ENCODE assay signal across 8 mouse cellular contexts in genomic region chr4:42999451-43000140, GRCm38 (mm10). TPM values are rescaled to one million over a fixed set of nuclear protein-coding genes. Genes with fewer than 3 reads are reported as not detected.
DNase-seq lines count a peak whose midpoint lies in the region; ATAC-seq and TF ChIP-seq lines count a peak whose summit lies in the region.

No protein-coding gene starts in this region.

- peaks cover 12% of the 10 kb centered on the region for H3K36me3 ChIP-seq in embryonic facial prominence, embryonic 15.5 days
- peaks cover 26% of the 10 kb centered on the region for H3K36me3 ChIP-seq in kidney, embryonic 14.5 days (ENCODE audit: control insufficient read depth, insufficient read depth, low read length)

- TF ChIP-seq POLR2A in bone marrow, adult 2 months (IDR thresholded peaks at IDR 0.05; ENCODE audit: borderline replicate concordance, control insufficient read depth, low read depth, low read length), result peak; percentile 47; the same call in 1 of the 2 replicates

- peak overlapping the region; percentile 95 for H3K27ac ChIP-seq in bone marrow, adult 2 months (ENCODE audit: control insufficient read depth, insufficient read depth, low read depth, low read length, poor library complexity)
- H3K27ac ChIP-seq in embryonic facial prominence, embryonic 15.5 days (replicated peaks), result peak overlapping the region; percentile 99
- peak overlapping the region; percentile 100 for H3K27ac ChIP-seq in kidney, embryonic 14.5 days (ENCODE audit: low read depth, low read length)

- no peak; the same call in 1 of the 2 replicates for TF ChIP-seq CTCF in bone marrow, adult 2 months (IDR thresholded peaks at IDR 0.05; ENCODE audit: control insufficient read depth, insufficient read depth, low read length)

- DNase-seq in A20 (ENCODE audit: low read depth, low spot score) (peak; percentile 91), liver (peak; percentile 83)
- DNase-seq in heart, adult 9 months (ENCODE audit: low spot score in 2 of 2), result peak; percentile 69 to 72
- DNase-seq in monocyte, adult 2 months (ENCODE audit: low read depth in 1 of 2, low spot score in 2 of 2), result peak; percentile 10 to 49
- DNase-seq in spleen, postnatal 14 days (ENCODE audit: low spot score in 2 of 2), result peak; percentile 49 to 60

- ATAC-seq in embryonic facial prominence, embryonic 15.5 days (ENCODE audit: insufficient number of reproducible peaks, low FRiP score, low TSS enrichment, low read depth), result peak; percentile 78
- ATAC-seq in kidney, embryonic 14.5 days (ENCODE audit: low FRiP score, low TSS enrichment), result peak; percentile 83

- peak overlapping the region; percentile 99 for H3K4me3 ChIP-seq in bone marrow, adult 2 months (replicated peaks; ENCODE audit: control insufficient read depth, low read depth, low read length)
- peak overlapping the region; percentile 94 for H3K4me3 ChIP-seq in embryonic facial prominence, embryonic 15.5 days (replicated peaks)
- H3K4me3 ChIP-seq in kidney, embryonic 14.5 days (ENCODE audit: low read length), result peak overlapping the region; percentile 91

- H3K27me3 ChIP-seq in embryonic facial prominence, embryonic 15.5 days, result no peaks in the 10 kb centered on the region
- no peaks in the 10 kb centered on the region for H3K27me3 ChIP-seq in kidney, embryonic 14.5 days (ENCODE audit: control insufficient read depth, insufficient read depth, low read length)

- WGBS in bone marrow, adult 2 months, result 1% methylated on average over 51 of the region's 51 CpGs
- WGBS in embryonic facial prominence, embryonic 15.5 days, result under 1% methylated on average over 49 of the region's 51 CpGs
- WGBS in kidney, embryonic 14.5 days, result under 1% methylated on average over 51 of the region's 51 CpGs

- H3K9ac ChIP-seq in embryonic facial prominence, embryonic 15.5 days, result peak overlapping the region; percentile 98
- H3K9ac ChIP-seq in kidney, embryonic 14.5 days (ENCODE audit: low read depth, low read length), result peak overlapping the region; percentile 89

- H3K9me3 ChIP-seq in embryonic facial prominence, embryonic 15.5 days (replicated peaks), result no peaks in the 10 kb centered on the region
- no peaks in the 10 kb centered on the region for H3K9me3 ChIP-seq in kidney, embryonic 14.5 days (ENCODE audit: control insufficient read depth, low read length)

- H3K4me2 ChIP-seq in embryonic facial prominence, embryonic 15.5 days (replicated peaks), result peak overlapping the region; percentile 61
- H3K4me2 ChIP-seq in kidney, embryonic 14.5 days (replicated peaks; ENCODE audit: low read depth, low read length), result peak overlapping the region; percentile 85

- no peaks in the 10 kb centered on the region; the same call in 1 of the 2 replicates for H3K4me1 ChIP-seq in bone marrow, adult 2 months (ENCODE audit: control insufficient read depth, insufficient read depth, low read length)
- peaks cover 27% of the 10 kb centered on the region for H3K4me1 ChIP-seq in embryonic facial prominence, embryonic 15.5 days
- H3K4me1 ChIP-seq in kidney, embryonic 14.5 days (ENCODE audit: control insufficient read depth, insufficient read depth, low read length), result peaks cover 16% of the 10 kb centered on the region

RNA-seq across cellular contexts. Expression of gene Vcp, which starts 0.7 kb away (rescaled TPM):
- 57.6 and 93.9 TPM in 2 replicates for polyA plus RNA-seq in bone marrow, adult 2 months (2011; ENCODE audit: insufficient read depth, insufficient read length, low replicate concordance, missing spikeins)
- 478 and 494 TPM in 2 replicates for polyA plus RNA-seq in embryonic facial prominence, embryonic 15.5 days (2015; fragmentation: Nextera tagmentation; extraction: Ambion mirVana)
- 351 and 554 TPM in 2 replicates for polyA plus RNA-seq in kidney, embryonic 14.5 days (2014; fragmentation: Nextera tagmentation; extraction: Ambion mirVana)

RNA-seq across cellular contexts. Expression of gene Fancg, which starts 10.7 kb away (rescaled TPM):
- polyA plus RNA-seq in bone marrow, adult 2 months (2011; ENCODE audit: insufficient read depth, insufficient read length, low replicate concordance, missing spikeins), result 12.8 and 19.0 TPM in 2 replicates
- polyA plus RNA-seq in embryonic facial prominence, embryonic 15.5 days (2015; fragmentation: Nextera tagmentation; extraction: Ambion mirVana), result 19.8 and 22.3 TPM in 2 replicates
- polyA plus RNA-seq in kidney, embryonic 14.5 days (2014; fragmentation: Nextera tagmentation; extraction: Ambion mirVana), result 11.8 and 16.9 TPM in 2 replicates

RNA-seq across cellular contexts. Expression of gene Pigo, which starts 26.0 kb away (rescaled TPM):
- 14.7 and 23.6 TPM in 2 replicates for polyA plus RNA-seq in bone marrow, adult 2 months (2011; ENCODE audit: insufficient read depth, insufficient read length, low replicate concordance, missing spikeins)
- polyA plus RNA-seq in embryonic facial prominence, embryonic 15.5 days (2015; fragmentation: Nextera tagmentation; extraction: Ambion mirVana), result 23.4 and 23.9 TPM in 2 replicates
- polyA plus RNA-seq in kidney, embryonic 14.5 days (2014; fragmentation: Nextera tagmentation; extraction: Ambion mirVana), result 14.5 and 21.0 TPM in 2 replicates

RNA-seq across cellular contexts. Expression of gene 1700022I11Rik, which starts 30.2 kb away (rescaled TPM):
- polyA plus RNA-seq in bone marrow, adult 2 months (2011; ENCODE audit: insufficient read depth, insufficient read length, low replicate concordance, missing spikeins), result not detected in 2 replicates
- 0.24 and 1.6 TPM in 2 replicates for polyA plus RNA-seq in embryonic facial prominence, embryonic 15.5 days (2015; fragmentation: Nextera tagmentation; extraction: Ambion mirVana)
- 0.34 and 0.37 TPM in 2 replicates for polyA plus RNA-seq in kidney, embryonic 14.5 days (2014; fragmentation: Nextera tagmentation; extraction: Ambion mirVana)

RNA-seq across cellular contexts. Expression of gene Stoml2, which starts 31.9 kb away (rescaled TPM):
- polyA plus RNA-seq in bone marrow, adult 2 months (2011; ENCODE audit: insufficient read depth, insufficient read length, low replicate concordance, missing spikeins), result 40.9 and 48.4 TPM in 2 replicates
- 294 and 307 TPM in 2 replicates for polyA plus RNA-seq in embryonic facial prominence, embryonic 15.5 days (2015; fragmentation: Nextera tagmentation; extraction: Ambion mirVana)
- polyA plus RNA-seq in kidney, embryonic 14.5 days (2014; fragmentation: Nextera tagmentation; extraction: Ambion mirVana), result 353 and 454 TPM in 2 replicates

Comparison
In these comparisons a context has a peak if more than half of its experiments do, and no peak if none do; other contexts are left out.
1. Peak in every context shown above with its lines: DNase-seq, ATAC-seq, H3K4me3 ChIP-seq and H3K27ac ChIP-seq.
2. DNase-seq: peak in every context shown above with its lines; median percentile 91 in A20; 83 in liver; 70 in heart, adult 9 months; 54 in spleen, postnatal 14 days; 30 in monocyte, adult 2 months.